37 mouse cellular contexts compared by ENCODE assay signal in genomic region chr5:62864348-62864747, GRCm38 (mm10). TPM values are rescaled to one million over a fixed set of nuclear protein-coding genes. Genes with fewer than 3 reads are reported as not detected.
"Had no signal": no experiment of that assay in that cellular context is flagged by ENCODE, and none has a peak within 500 bp of the region (broad histone marks: within the 10 kb centered on the region; RNA-seq: fewer than 3 reads in every experiment).

No protein-coding gene starts in this region.

- DNase-seq: gastrocnemius, postnatal 14 days; gastrocnemius, postnatal 36 days; heart, adult 11 months; heart, adult 2 months; heart, postnatal 14 days; heart, postnatal 36 days; kidney, adult 18-20 months; kidney, adult 8-10 months; kidney, postnatal 10 days; kidney, postnatal 25 days; kidney, postnatal 4 days; liver; liver, embryonic 13.5 days; liver, postnatal 0 days had no signal

- H3K4me2 ChIP-seq: heart, embryonic 11.5 days; heart, embryonic 13.5 days; heart, embryonic 15.5 days; hindbrain, embryonic 13.5 days; hindbrain, embryonic 15.5 days; intestine, embryonic 15.5 days; limb, embryonic 12.5 days; liver, embryonic 11.5 days; liver, embryonic 13.5 days; liver, embryonic 15.5 days had no signal

- H3K4me1 ChIP-seq: heart, embryonic 13.5 days; heart, embryonic 15.5 days; hindbrain, embryonic 13.5 days; hindbrain, embryonic 15.5 days; intestine, embryonic 15.5 days; limb, embryonic 10.5 days; limb, embryonic 12.5 days; liver, embryonic 13.5 days; liver, embryonic 15.5 days had no signal

- H3K27me3 ChIP-seq: heart, embryonic 13.5 days; heart, embryonic 15.5 days; hindbrain, embryonic 13.5 days; hindbrain, embryonic 15.5 days; intestine, embryonic 15.5 days; limb, embryonic 12.5 days; liver, embryonic 13.5 days; liver, embryonic 15.5 days had no signal

- H3K36me3 ChIP-seq: heart, embryonic 13.5 days; heart, embryonic 15.5 days; hindbrain, embryonic 13.5 days; hindbrain, embryonic 15.5 days; intestine, embryonic 15.5 days; limb, embryonic 10.5 days; limb, embryonic 12.5 days; liver, embryonic 13.5 days; liver, embryonic 15.5 days had no signal

- H3K9ac ChIP-seq: heart, embryonic 13.5 days; heart, embryonic 15.5 days; hindbrain, embryonic 13.5 days; hindbrain, embryonic 15.5 days; intestine, embryonic 15.5 days; limb, embryonic 12.5 days; liver, embryonic 13.5 days; liver, embryonic 15.5 days; liver, postnatal 0 days had no signal

- H3K4me3 ChIP-seq: heart, adult 2 months; heart, embryonic 13.5 days; heart, embryonic 15.5 days; hindbrain, embryonic 13.5 days; hindbrain, embryonic 15.5 days; intestine, embryonic 15.5 days; limb, embryonic 10.5 days; limb, embryonic 12.5 days; liver, embryonic 13.5 days; liver, embryonic 15.5 days had no signal

- H3K27ac ChIP-seq: heart, adult 2 months; heart, embryonic 13.5 days; heart, embryonic 15.5 days; hindbrain, embryonic 13.5 days; hindbrain, embryonic 15.5 days; hindbrain, postnatal 0 days; intestine, embryonic 15.5 days; limb, embryonic 10.5 days; limb, embryonic 12.5 days; liver, embryonic 13.5 days; liver, embryonic 15.5 days had no signal

- H3K9me3 ChIP-seq: heart, embryonic 13.5 days; heart, embryonic 15.5 days; hindbrain, embryonic 13.5 days; hindbrain, embryonic 15.5 days; intestine, embryonic 15.5 days; limb, embryonic 10.5 days; limb, embryonic 12.5 days; liver, embryonic 13.5 days; liver, embryonic 15.5 days had no signal

- ATAC-seq: hindbrain, postnatal 0 days; intestine, embryonic 15.5 days; intestine, postnatal 0 days; liver, postnatal 0 days had no signal

RNA-seq across cellular contexts. Expression of gene Dthd1, which starts 50.7 kb away (rescaled TPM):
- total RNA-seq: gastrocnemius, adult 18-20 months; gastrocnemius, adult 8-10 months; gastrocnemius, postnatal 14 days; gastrocnemius, postnatal 36 days; heart, adult 2 months; heart, postnatal 36 days; hematopoietic stem cell, adult 5-6 weeks; hindbrain, postnatal 0 days; left cerebral cortex, postnatal 10 days; left cerebral cortex, postnatal 25 days had no signal
- polyA plus RNA-seq: gonadal fat pad, adult 2 months; heart, adult 2 months; heart, embryonic 13.5 days; heart, embryonic 15.5 days; heart, postnatal 0 days; hindbrain, embryonic 11.5 days; hindbrain, embryonic 13.5 days; hindbrain, embryonic 15.5 days; hindbrain, postnatal 0 days; intestine, embryonic 15.5 days; intestine, postnatal 0 days; kidney, embryonic 14.5 days; kidney, embryonic 16.5 days; limb, embryonic 10.5 days; limb, embryonic 12.5 days; limb, embryonic 14.5 days; liver, embryonic 11.5 days; liver, embryonic 13.5 days; liver, embryonic 15.5 days; liver, postnatal 0 days had no signal
